In the genomic region with DNA sequence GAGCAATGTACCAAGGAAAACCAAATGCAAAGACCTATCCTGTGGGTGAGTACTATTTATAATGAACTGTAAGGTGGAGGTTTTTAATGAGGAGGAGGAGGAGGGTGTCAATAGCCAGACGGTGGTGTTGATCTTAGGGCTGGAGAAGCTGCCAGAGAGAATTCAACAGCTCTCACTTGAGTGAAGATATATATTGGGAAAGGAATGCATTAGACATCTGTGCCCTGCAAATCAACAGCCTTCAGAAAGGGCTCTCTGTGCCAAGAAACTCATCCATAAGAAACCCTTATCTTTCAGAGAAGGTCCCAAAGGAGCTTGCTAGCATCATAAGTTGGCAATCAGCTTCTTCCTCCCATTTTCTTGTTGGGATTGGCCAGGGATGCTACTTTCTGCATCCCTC, we compare ENCODE assay signal across 21 mouse cellular contexts. TPM values are rescaled to one million over a fixed set of nuclear protein-coding genes. Genes with fewer than 3 reads are reported as not detected.
A peak's percentile ranks its signal among the peaks of the same experiment; 100 is the strongest.
DNase-seq lines count a peak whose midpoint lies in the region; ATAC-seq and TF ChIP-seq lines count a peak whose summit lies in the region.
"Had no signal": no experiment of that assay in that cellular context is flagged by ENCODE, and none has a peak within 500 bp of the region (broad histone marks: within the 10 kb centered on the region; RNA-seq: fewer than 3 reads in every experiment).

No protein-coding gene starts in this region.

- H3K9me3 ChIP-seq in limb, embryonic 14.5 days (ENCODE audit: control insufficient read depth, low read length), result no peaks in the 10 kb centered on the region
- no peaks in the 10 kb centered on the region for H3K9me3 ChIP-seq in limb, embryonic 10.5 days (replicated peaks)
- H3K9me3 ChIP-seq: heart, embryonic 10.5 days; hindbrain, embryonic 12.5 days; hindbrain, embryonic 15.5 days had no signal

- no peak for TF ChIP-seq POLR2A in limb, embryonic 14.5 days (IDR thresholded peaks at IDR 0.05; ENCODE audit: borderline replicate concordance, extremely low read depth, insufficient read depth, insufficient read length)

- WGBS in limb, embryonic 14.5 days, result 50% methylated on average over 1 of the region's 1 CpGs
- WGBS in limb, embryonic 10.5 days, result 71% methylated on average over 1 of the region's 1 CpGs

- no peaks in the 10 kb centered on the region for H3K36me3 ChIP-seq in limb, embryonic 14.5 days (ENCODE audit: control insufficient read depth, insufficient read depth, low read length)
- H3K36me3 ChIP-seq in limb, embryonic 10.5 days, result no peaks in the 10 kb centered on the region
- H3K36me3 ChIP-seq: heart, embryonic 10.5 days; hindbrain, embryonic 12.5 days; hindbrain, embryonic 15.5 days had no signal

- no peaks in the 10 kb centered on the region for H3K27me3 ChIP-seq in limb, embryonic 14.5 days (ENCODE audit: control insufficient read depth, insufficient read depth, low read length)
- peaks cover 15% of the 10 kb centered on the region for H3K27me3 ChIP-seq in limb, embryonic 10.5 days (ENCODE audit: low read depth, poor library complexity, severe bottlenecking)
- H3K27me3 ChIP-seq: hindbrain, embryonic 15.5 days had no signal

- ATAC-seq in frontal cortex, adult (ENCODE audit: low TSS enrichment), result peak; percentile 33
- no peak for ATAC-seq in limb, embryonic 14.5 days (ENCODE audit: low FRiP score, low read depth)
- ATAC-seq: forebrain, embryonic 16.5 days; intestine, postnatal 0 days; Patski had no signal

- no peak overlapping the region for H3K4me2 ChIP-seq in limb, embryonic 14.5 days (replicated peaks; ENCODE audit: low read depth, low read length, severe bottlenecking)
- H3K4me2 ChIP-seq: hindbrain, embryonic 12.5 days; hindbrain, embryonic 15.5 days had no signal

- H3K27ac ChIP-seq in limb, embryonic 14.5 days (replicated peaks; ENCODE audit: low read depth, low read length), result no peak overlapping the region
- H3K27ac ChIP-seq in limb, embryonic 10.5 days, result no peak overlapping the region
- H3K27ac ChIP-seq: heart, adult 2 months; heart, embryonic 10.5 days; hindbrain, embryonic 12.5 days; hindbrain, embryonic 15.5 days had no signal

- no peak for DNase-seq in frontal cortex, postnatal 10 days (ENCODE audit: low spot score in 2 of 2)
- DNase-seq in limb, embryonic 14.5 days (ENCODE audit: low spot score), result peak; percentile 27
- DNase-seq in limb, embryonic 10.5 days (ENCODE audit: low spot score), result no peak
- DNase-seq in brain, adult 2 months (ENCODE audit: low read depth, low spot score), result peak; percentile 65
- DNase-seq in right cerebral cortex, adult 18-20 months, result no peak
- DNase-seq: adrenal gland, postnatal 10 days; adrenal gland, postnatal 36 days; cerebellum, adult 18-20 months; cerebellum, adult 9-10 months; cerebellum, postnatal 14 days; gastrocnemius, postnatal 10 days; gastrocnemius, postnatal 36 days; heart, adult 2 months; kidney, adult 2 months had no signal

- no peak overlapping the region for H3K4me3 ChIP-seq in limb, embryonic 14.5 days (replicated peaks; ENCODE audit: low read length)
- H3K4me3 ChIP-seq in limb, embryonic 10.5 days, result no peak overlapping the region
- H3K4me3 ChIP-seq: heart, adult 2 months; heart, embryonic 10.5 days; hindbrain, embryonic 12.5 days; hindbrain, embryonic 15.5 days had no signal

- H3K4me1 ChIP-seq in limb, embryonic 14.5 days (ENCODE audit: control insufficient read depth, insufficient read depth, low read length), result no peaks in the 10 kb centered on the region
- H3K4me1 ChIP-seq in limb, embryonic 10.5 days, result peaks cover 4% of the 10 kb centered on the region
- H3K4me1 ChIP-seq: heart, embryonic 10.5 days; hindbrain, embryonic 12.5 days had no signal

- H3K9ac ChIP-seq in limb, embryonic 14.5 days (ENCODE audit: low read depth, low read length, severe bottlenecking), result no peak overlapping the region
- H3K9ac ChIP-seq: hindbrain, embryonic 12.5 days; hindbrain, embryonic 15.5 days had no signal

RNA-seq across cellular contexts. Expression of a gene that starts 5.4 kb away (rescaled TPM):
- polyA plus RNA-seq in limb, embryonic 14.5 days (2012; rRNA removed), result 8.6 and 9.1 TPM in 2 replicates
- 8.5 and 8.9 TPM in 2 replicates for polyA plus RNA-seq in limb, embryonic 14.5 days (2014; fragmentation: Nextera tagmentation; extraction: Ambion mirVana)
- polyA plus RNA-seq in limb, embryonic 10.5 days (2016; fragmentation: Nextera tagmentation; extraction: Ambion mirVana), result 4.3 and 6.8 TPM in 2 replicates

Comparison
In these comparisons a context has a peak if more than half of its experiments do, and no peak if none do; other contexts are left out.
1. DNase-seq: peak in limb, embryonic 14.5 days (single experiment) and brain, adult 2 months (single experiment); none in frontal cortex, postnatal 10 days (0 of 2), limb, embryonic 10.5 days (single experiment) and right cerebral cortex, adult 18-20 months (single experiment).